Mouse (Mus musculus): ENCODE data around the gene En2. TPM values are rescaled to one million over a fixed set of nuclear protein-coding genes. Genes with fewer than 3 reads are reported as not detected.

The En2 gene
- polyA plus RNA-seq, 1 experiment from 2014 or later: not detected

DNA sequence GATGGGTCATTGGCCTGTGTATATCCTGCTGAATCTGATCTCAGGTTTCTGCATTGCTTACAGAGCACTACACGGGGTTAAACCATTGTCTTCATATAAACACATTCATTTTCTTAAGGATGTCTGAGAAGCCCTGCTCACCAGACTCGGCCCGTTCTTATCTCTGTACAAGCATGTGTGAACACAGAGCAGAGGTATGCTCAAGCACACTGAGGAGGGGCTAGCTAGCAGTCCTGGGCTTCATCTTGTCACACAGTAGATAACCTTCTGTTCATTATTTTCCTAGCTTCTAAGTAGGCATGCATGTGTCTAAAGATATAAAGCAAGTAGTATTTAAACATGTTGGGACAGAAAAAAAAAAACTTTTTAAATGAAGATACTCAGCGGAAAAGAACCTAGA, 41.0 kb downstream of the En2 start:
- no peaks in the 10 kb centered on the region for H3K9me3 ChIP-seq (ENCODE audit: control insufficient read depth, low read length)
- H3K36me3 ChIP-seq (ENCODE audit: control insufficient read depth, insufficient read depth, low read length): no peaks in the 10 kb centered on the region
- peaks cover 55% of the 10 kb centered on the region for H3K27me3 ChIP-seq (ENCODE audit: control insufficient read depth, insufficient read depth, low read length)
- H3K27ac ChIP-seq (replicated peaks; ENCODE audit: low read depth, low read length): no peak overlapping the region
- H3K4me1 ChIP-seq (ENCODE audit: control insufficient read depth, insufficient read depth, low read length): peaks cover 5% of the 10 kb centered on the region; the same call in 1 of the 2 replicates
- WGBS: 54% methylated on average over 4 of the region's 4 CpGs
- no peak overlapping the region for H3K4me2 ChIP-seq (ENCODE audit: low read depth, severe bottlenecking)
- no peak overlapping the region for H3K9ac ChIP-seq (ENCODE audit: low read length)
- ATAC-seq (ENCODE audit: insufficient number of reproducible peaks, low FRiP score, low TSS enrichment, low read depth) (no peak), DNase-seq (ENCODE audit: low spot score) (no peak)
- no peak overlapping the region for H3K4me3 ChIP-seq (ENCODE audit: low read depth, low read length)

DNA sequence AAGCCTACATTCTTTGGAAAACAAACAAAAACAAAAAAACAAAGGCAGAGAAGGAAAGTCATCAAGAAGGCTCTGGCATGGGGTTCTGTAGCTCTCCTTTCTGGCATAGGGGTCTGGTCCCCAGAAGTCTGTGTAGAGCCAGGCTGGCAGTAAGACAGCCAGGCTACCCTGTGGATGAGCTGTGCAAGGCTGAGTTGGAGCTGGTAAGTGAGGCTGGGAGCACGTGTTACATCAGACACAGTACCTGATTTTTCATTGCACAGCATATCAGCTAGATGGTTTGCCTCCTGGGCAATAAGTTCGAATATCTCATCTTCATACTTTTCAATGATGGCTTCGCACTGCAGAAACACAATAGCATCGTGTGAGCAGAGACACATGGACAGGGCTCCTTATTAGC, 41.5 kb downstream of the En2 start:
- no peak for DNase-seq (ENCODE audit: low spot score)
- ATAC-seq (ENCODE audit: insufficient number of reproducible peaks, low FRiP score, low TSS enrichment, low read depth): no peak
- 75% methylated on average over 4 of the region's 4 CpGs for WGBS

DNA sequence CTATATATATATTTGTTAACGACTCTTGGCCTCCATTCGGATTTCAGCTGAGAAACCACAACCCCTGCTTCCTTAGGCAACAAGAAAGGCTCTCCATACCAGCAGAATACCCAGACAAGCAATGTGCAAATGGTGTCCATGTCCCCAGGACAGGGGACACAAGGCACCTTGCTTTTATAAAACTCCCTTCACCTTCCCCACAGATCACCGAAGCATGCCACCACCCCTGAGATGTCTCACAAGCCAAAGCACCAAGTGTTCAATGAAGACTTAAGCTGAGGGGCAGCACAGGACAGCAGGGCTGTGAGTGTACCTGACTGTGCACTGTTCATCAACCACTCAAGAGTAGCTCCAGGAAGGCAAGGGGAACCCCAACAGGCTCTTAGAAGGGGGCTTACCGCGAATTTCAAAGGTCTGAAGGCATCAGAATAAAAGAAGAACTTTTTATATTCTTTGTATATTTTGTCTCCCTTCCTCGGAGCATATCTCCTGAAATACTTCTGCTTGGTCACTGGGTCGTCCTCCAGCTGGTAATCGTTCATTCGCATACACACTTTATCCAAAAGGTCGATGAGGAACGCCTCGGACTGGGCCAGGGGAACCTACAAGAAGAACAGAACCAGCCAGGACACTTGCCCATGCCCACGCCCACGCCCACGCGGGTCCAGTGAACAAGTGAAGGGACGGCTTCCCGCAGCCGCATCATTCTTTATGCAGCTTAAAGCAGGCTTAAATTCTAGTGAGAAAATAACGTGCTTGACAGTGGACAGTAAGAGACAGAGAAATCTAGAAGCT, 43.4 kb downstream of the En2 start:
- peak; percentile 34 for DNase-seq (ENCODE audit: low spot score)
- Histone ChIP-seq H3K27me3 (ENCODE audit: control insufficient read depth, insufficient read depth, low read length) (peaks cover 67% of the 10 kb centered on the region), H3K4me3 (ENCODE audit: low read depth, low read length) (no peak overlapping the region), H3K9me3 (ENCODE audit: control insufficient read depth, low read length) (no peaks in the 10 kb centered on the region), H3K36me3 (ENCODE audit: control insufficient read depth, insufficient read depth, low read length) (no peaks in the 10 kb centered on the region), H3K27ac (replicated peaks; ENCODE audit: low read depth, low read length) (no peak overlapping the region), H3K9ac (ENCODE audit: low read length) (no peak overlapping the region), H3K4me2 (ENCODE audit: low read depth, severe bottlenecking) (no peak overlapping the region), H3K4me1 (ENCODE audit: control insufficient read depth, insufficient read depth, low read length) (peaks cover 5% of the 10 kb centered on the region; the same call in 1 of the 2 replicates)
- no peak for ATAC-seq (ENCODE audit: insufficient number of reproducible peaks, low FRiP score, low TSS enrichment, low read depth)
- 13% methylated on average over 20 of the region's 20 CpGs for WGBS

More for the DNA sequence above, 41.5 kb downstream of the En2 start:
- H3K9ac ChIP-seq (ENCODE audit: low read length): no peak overlapping the region
- H3K4me3 ChIP-seq (ENCODE audit: low read depth, low read length): no peak overlapping the region
- H3K27me3 ChIP-seq (ENCODE audit: control insufficient read depth, insufficient read depth, low read length): peaks cover 61% of the 10 kb centered on the region
- H3K27ac ChIP-seq (replicated peaks; ENCODE audit: low read depth, low read length): no peak overlapping the region
- peaks cover 5% of the 10 kb centered on the region; the same call in 1 of the 2 replicates for H3K4me1 ChIP-seq (ENCODE audit: control insufficient read depth, insufficient read depth, low read length)
- H3K4me2 ChIP-seq (ENCODE audit: low read depth, severe bottlenecking): no peak overlapping the region
- H3K9me3 ChIP-seq (ENCODE audit: control insufficient read depth, low read length): no peaks in the 10 kb centered on the region
- no peaks in the 10 kb centered on the region for H3K36me3 ChIP-seq (ENCODE audit: control insufficient read depth, insufficient read depth, low read length)

DNA sequence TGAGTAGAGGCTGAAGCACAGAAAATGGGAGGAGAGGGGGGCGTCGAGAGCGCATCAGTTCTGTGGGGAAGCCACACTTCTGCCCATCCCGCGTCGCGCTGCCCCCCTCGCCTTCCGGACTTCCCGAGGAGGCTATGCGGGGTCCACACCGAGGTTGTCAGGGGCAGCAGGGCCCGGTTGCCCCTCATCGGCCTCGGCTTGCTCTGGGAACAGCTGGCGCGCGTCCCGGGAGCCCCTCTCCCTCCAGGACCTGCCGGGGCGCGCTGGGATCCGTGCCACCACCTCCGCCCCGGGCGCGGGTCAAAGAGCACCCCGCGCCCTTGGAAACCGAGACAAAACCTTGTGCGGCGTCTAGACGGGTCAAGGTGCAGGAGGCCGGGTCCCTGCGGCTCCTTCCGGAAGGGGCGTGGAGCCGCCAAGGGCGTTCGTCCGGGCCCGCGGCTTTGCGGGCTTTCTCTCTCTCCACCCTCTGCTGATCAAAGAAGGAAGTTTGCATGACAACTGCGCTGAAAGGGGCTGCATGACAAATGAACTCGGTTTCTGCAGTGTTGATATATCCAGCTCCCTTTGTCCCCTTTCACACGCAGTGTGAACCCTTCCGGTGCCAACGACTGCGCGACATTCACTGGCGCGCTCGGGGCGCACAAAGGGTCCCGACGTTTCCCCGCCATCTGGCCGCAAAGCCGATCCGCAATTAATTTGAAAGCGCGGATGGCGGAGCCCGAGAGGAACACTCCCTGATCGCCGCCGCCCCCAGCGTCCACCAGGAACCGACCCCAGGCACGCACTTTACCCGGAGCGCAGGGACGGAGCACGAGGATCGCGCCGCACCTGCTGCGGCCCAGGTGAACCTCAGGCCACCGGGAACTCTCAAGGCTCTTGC, 44.3 kb downstream of the En2 start:
- no peaks in the 10 kb centered on the region for H3K36me3 ChIP-seq (ENCODE audit: control insufficient read depth, insufficient read depth, low read length)
- WGBS: under 1% methylated on average over 78 of the region's 80 CpGs
- no peak overlapping the region for H3K27ac ChIP-seq (replicated peaks; ENCODE audit: low read depth, low read length)

DNA sequence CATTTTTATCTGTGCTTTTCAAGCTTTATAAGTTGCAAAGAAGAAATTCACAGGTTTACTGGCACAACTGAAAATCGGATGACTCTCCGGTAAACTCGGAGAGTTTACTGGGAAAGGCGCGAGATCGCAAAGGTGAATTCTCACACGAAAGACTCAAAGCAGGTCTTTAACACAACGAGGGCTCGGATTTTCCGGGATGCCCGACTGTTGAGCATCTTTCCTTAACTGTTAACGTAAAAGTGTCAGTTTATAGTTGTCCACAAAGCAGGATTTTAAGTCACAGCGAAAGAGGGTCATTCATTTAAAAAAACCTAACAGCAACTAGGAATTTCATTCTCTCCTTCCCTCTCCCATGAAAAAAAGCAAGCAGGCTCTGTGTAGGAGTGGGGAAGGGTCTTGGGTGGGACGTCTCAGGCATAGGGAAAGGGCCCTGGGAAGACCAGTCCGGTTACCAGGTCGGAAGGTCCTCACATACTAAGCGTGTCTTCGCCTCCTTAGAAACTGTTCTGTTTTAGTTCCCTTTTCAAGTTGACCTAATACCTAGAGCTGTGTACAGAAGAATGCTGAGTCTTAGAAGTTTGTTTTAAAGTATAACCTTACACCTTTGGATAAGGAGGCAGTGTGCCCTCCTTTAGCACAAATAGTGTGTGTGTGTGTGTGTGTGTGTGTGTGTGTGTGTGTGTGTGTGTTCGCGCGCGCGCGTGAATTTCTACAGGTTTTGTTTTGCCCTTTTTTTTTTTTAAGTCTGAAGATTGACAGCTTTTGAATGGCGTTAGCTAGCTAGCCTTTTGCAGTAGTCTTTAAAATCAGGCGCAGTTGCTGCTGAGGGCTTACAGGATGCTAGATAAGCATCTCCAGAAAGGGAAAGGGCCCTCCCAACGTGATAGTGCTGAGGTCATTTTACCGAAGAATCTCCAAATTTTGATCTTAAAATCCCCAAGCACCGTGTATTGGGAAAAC, 45.4 kb downstream of the En2 start:
- H3K9me3 ChIP-seq (ENCODE audit: control insufficient read depth, low read length): no peaks in the 10 kb centered on the region
- H3K4me1 ChIP-seq (ENCODE audit: control insufficient read depth, insufficient read depth, low read length): peaks cover 5% of the 10 kb centered on the region; the same call in 1 of the 2 replicates
- H3K4me3 ChIP-seq (ENCODE audit: low read depth, low read length): no peak overlapping the region
- ATAC-seq (ENCODE audit: insufficient number of reproducible peaks, low FRiP score, low TSS enrichment, low read depth): no peak
- no peak overlapping the region for H3K27ac ChIP-seq (replicated peaks; ENCODE audit: low read depth, low read length)
- no peaks in the 10 kb centered on the region for H3K36me3 ChIP-seq (ENCODE audit: control insufficient read depth, insufficient read depth, low read length)
- whole genome bisulfite sequencing: 2% methylated on average over 29 of the region's 29 CpGs
- H3K27me3 ChIP-seq (ENCODE audit: control insufficient read depth, insufficient read depth, low read length): peaks cover 73% of the 10 kb centered on the region
- H3K4me2 ChIP-seq (ENCODE audit: low read depth, severe bottlenecking): no peak overlapping the region
- H3K9ac ChIP-seq (ENCODE audit: low read length): no peak overlapping the region
- DNase-seq (ENCODE audit: low spot score): peak; percentile 40

More for the DNA sequence above, 44.3 kb downstream of the En2 start:
- peaks cover 75% of the 10 kb centered on the region for H3K27me3 ChIP-seq (ENCODE audit: control insufficient read depth, insufficient read depth, low read length)
- H3K9ac ChIP-seq (ENCODE audit: low read length): no peak overlapping the region
- peak overlapping the region; percentile 14 for H3K4me3 ChIP-seq (ENCODE audit: low read depth, low read length)
- peak overlapping the region; percentile 52 for H3K4me2 ChIP-seq (ENCODE audit: low read depth, severe bottlenecking)
- H3K9me3 ChIP-seq (ENCODE audit: control insufficient read depth, low read length): no peaks in the 10 kb centered on the region
- ATAC-seq (ENCODE audit: insufficient number of reproducible peaks, low FRiP score, low TSS enrichment, low read depth) (no peak), DNase-seq (ENCODE audit: low spot score) (peak; percentile 60)
- peaks cover 5% of the 10 kb centered on the region; the same call in 1 of the 2 replicates for H3K4me1 ChIP-seq (ENCODE audit: control insufficient read depth, insufficient read depth, low read length)

DNA sequence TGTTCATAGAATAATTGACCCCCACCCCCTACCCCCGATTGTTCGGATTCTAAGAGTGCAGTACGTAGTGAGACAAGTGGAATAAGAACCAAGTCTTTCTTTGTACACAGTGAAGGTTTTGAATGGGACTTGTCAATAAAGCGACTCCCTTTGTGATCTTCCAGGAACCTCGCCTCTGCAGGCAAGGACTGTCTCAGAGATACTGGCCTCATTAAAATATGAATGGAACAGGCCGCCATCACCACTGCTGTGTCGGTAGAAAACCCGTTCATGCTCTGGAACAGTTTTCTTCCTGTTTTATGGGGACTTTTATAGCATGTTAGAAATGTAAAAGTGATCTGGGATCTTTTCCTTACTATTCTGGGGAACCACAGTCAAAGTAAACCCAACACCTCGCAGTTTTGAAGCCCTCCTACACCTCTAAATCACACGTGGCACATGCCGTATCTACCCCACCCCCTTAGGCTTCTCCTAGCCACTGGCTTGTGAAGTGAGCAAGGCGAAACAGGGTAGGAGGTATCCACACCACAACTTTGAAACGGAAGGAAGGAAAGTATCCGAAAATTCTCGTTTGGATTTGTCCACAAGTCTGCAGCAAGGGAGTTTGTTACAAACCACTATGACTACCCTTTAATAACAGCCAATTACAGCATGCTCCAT, 46.3 kb downstream of the En2 start:
- Histone ChIP-seq H3K4me2 (ENCODE audit: low read depth, severe bottlenecking) (no peak overlapping the region), H3K4me3 (ENCODE audit: low read depth, low read length) (no peak overlapping the region), H3K27me3 (ENCODE audit: control insufficient read depth, insufficient read depth, low read length) (peaks cover 68% of the 10 kb centered on the region), H3K4me1 (ENCODE audit: control insufficient read depth, insufficient read depth, low read length) (peaks cover 5% of the 10 kb centered on the region; the same call in 1 of the 2 replicates), H3K27ac (replicated peaks; ENCODE audit: low read depth, low read length) (no peak overlapping the region), H3K9ac (ENCODE audit: low read length) (no peak overlapping the region), H3K9me3 (ENCODE audit: control insufficient read depth, low read length) (no peaks in the 10 kb centered on the region), H3K36me3 (ENCODE audit: control insufficient read depth, insufficient read depth, low read length) (no peaks in the 10 kb centered on the region)
- WGBS: under 1% methylated on average over 15 of the region's 15 CpGs
- ATAC-seq (ENCODE audit: insufficient number of reproducible peaks, low FRiP score, low TSS enrichment, low read depth) (no peak), DNase-seq (ENCODE audit: low spot score) (peak; percentile 28)

DNA sequence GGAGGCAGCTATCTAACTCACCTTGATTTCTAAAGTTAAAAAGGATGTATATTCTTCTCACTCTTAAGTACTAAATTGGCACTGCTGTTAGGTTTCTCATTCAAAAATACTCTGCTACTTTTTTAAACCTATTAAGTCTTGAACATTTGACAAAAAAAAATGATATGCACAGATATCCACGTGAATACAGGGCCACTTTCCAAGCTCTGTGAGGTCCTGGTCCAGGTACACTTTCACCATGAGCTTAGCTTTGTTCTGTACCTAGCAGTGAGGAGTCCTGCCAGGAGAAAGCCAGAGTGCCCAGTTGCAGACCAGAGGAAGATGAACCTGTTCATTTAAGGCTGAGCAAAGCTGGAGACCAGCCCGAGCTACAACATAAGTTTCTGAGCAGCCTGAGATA, 47.9 kb downstream of the En2 start:
- WGBS: 65% methylated on average over 2 of the region's 2 CpGs
- no peak for ATAC-seq (ENCODE audit: insufficient number of reproducible peaks, low FRiP score, low TSS enrichment, low read depth)
- Histone ChIP-seq H3K4me2 (ENCODE audit: low read depth, severe bottlenecking) (no peak overlapping the region), H3K36me3 (ENCODE audit: control insufficient read depth, insufficient read depth, low read length) (no peaks in the 10 kb centered on the region), H3K27me3 (ENCODE audit: control insufficient read depth, insufficient read depth, low read length) (peaks cover 53% of the 10 kb centered on the region), H3K4me3 (ENCODE audit: low read depth, low read length) (no peak overlapping the region), H3K9ac (ENCODE audit: low read length) (no peak overlapping the region), H3K27ac (replicated peaks; ENCODE audit: low read depth, low read length) (no peak overlapping the region), H3K9me3 (ENCODE audit: control insufficient read depth, low read length) (no peaks in the 10 kb centered on the region), H3K4me1 (ENCODE audit: control insufficient read depth, insufficient read depth, low read length) (peaks cover 5% of the 10 kb centered on the region; the same call in 1 of the 2 replicates)
- no peak for DNase-seq (ENCODE audit: low spot score)
